Mouse (Mus musculus) midbrain, embryonic 13.5 days (tissue): ENCODE measurements around the gene Prkca. TPM values are rescaled to one million over a fixed set of nuclear protein-coding genes. Genes with fewer than 3 reads are reported as not detected.
A peak's percentile ranks its signal among the peaks of the same experiment; 100 is the strongest.

ENCODE experiments used
- ATAC-seq: fragments of 200-750 bp; cut with Nextera tagmentation; 2 replicates; pipeline ENCODE4 v1.8.0; 2017; ENCODE audit warnings: mild to moderate bottlenecking, moderate TSS enrichment, moderate library complexity
- H3K27ac ChIP-seq: fragments of 300-500 bp; sonication (generic); 2 replicates; pipeline ENCODE4 v1.5.1; 2015; ENCODE audit warnings: inconsistent platforms, mild to moderate bottlenecking, moderate library complexity
- H3K27me3 ChIP-seq: fragments of 300-500 bp; sonication (generic); 2 replicates; pipeline ENCODE4 v1.6.1; 2015; ENCODE audit warnings: mild to moderate bottlenecking, inconsistent platforms
- H3K36me3 ChIP-seq: fragments of 300-500 bp; sonication (generic); 2 replicates; pipeline ENCODE4 v1.6.1; 2015; ENCODE audit warnings: mild to moderate bottlenecking, inconsistent platforms
- H3K4me1 ChIP-seq: fragments of 300-500 bp; sonication (generic); replicated peaks from 2 replicates; pipeline ENCODE4 v1.6.1; 2015; ENCODE audit warnings: inconsistent platforms
- H3K4me2 ChIP-seq: fragments of 300-500 bp; sonication (generic); replicated peaks from 2 replicates; pipeline ENCODE4 v1.6.1; 2015; ENCODE audit warnings: moderate library complexity, mild to moderate bottlenecking, inconsistent platforms
- H3K4me3 ChIP-seq: fragments of 300-500 bp; sonication (generic); replicated peaks from 2 replicates; pipeline ENCODE4 v1.5.1; 2015; ENCODE audit warnings: mild to moderate bottlenecking, inconsistent platforms
- H3K9ac ChIP-seq: fragments of 300-500 bp; sonication (generic); replicated peaks from 2 replicates; pipeline ENCODE4 v1.6.1; 2015; ENCODE audit warnings: mild to moderate bottlenecking, inconsistent platforms
- H3K9me3 ChIP-seq: fragments of 300-500 bp; sonication (generic); 2 replicates; pipeline ENCODE4 v1.6.1; 2016; ENCODE audit warnings: mild to moderate bottlenecking, inconsistent platforms
- WGBS: fragments of 180-500 bp; shearing (Covaris S2); methylation state at CpG from one replicate; pipeline ENCODE4 v1.1.7; 2015; 5-methylcytosine and 5-hydroxymethylcytosine counted together
- polyA plus RNA-seq: library from polyadenylated mRNA; unstranded; fragments of >200 nt; fragmentation: Nextera tagmentation; extraction: Ambion mirVana; gene quantifications from 2 replicates; pipeline ENCODE4 v1.2.1, GENCODE M21; 2015

Gene Prkca
- polyA plus RNA-seq, result 3.3 and 4.6 TPM in 2 replicates

- peak; percentile 98 for ATAC-seq
- H3K4me2 ChIP-seq, result peak within 1 kb of the TSS; percentile 96
- H3K9me3 ChIP-seq, result no peaks in the 10 kb centered on the region
- H3K4me3 ChIP-seq, result peak within 1 kb of the TSS; percentile 76
- H3K27me3 ChIP-seq, result peaks cover 18% of the 10 kb centered on the region
- H3K4me1 ChIP-seq, result peaks cover 28% of the 10 kb centered on the region
- peak within 1 kb of the TSS; percentile 89 for H3K27ac ChIP-seq
- H3K9ac ChIP-seq, result peak within 1 kb of the TSS; percentile 86
- 1% methylated on average over 56 of the region's 63 CpGs for WGBS
- no peaks in the 10 kb centered on the region for H3K36me3 ChIP-seq
These were observed at the start of gene Prkca for GRCm38 (mm10) chr11:108343789-108344462. Gene Prkca (minus strand): TSS chr11:108343928.

DNA sequence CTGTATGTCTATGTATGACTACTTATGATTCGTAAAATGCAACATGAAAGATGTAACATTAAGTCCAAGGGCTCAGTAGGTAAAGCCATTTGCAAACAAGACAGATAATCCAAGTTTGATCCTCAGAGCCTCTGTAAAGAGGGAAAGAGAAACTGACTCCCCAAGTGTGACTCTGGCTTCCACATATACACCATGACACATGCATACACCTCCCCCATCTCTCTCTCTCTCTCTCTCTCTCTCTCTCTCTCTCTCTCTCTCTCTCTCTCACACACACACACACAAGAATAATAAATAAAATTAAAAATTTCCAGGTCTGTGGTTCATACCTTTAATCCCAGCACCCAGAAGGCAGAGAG lies 41.9 kb upstream of the Prkca start:
- H3K27me3 ChIP-seq, result no peaks in the 10 kb centered on the region
- 89% methylated on average over 1 of the region's 1 CpGs for WGBS
- peaks cover 7% of the 10 kb centered on the region for H3K4me1 ChIP-seq
- no peak overlapping the region for H3K4me2 ChIP-seq
- H3K27ac ChIP-seq, result no peak overlapping the region
- no peaks in the 10 kb centered on the region for H3K9me3 ChIP-seq
- no peaks in the 10 kb centered on the region for H3K36me3 ChIP-seq
- no peak overlapping the region for H3K9ac ChIP-seq
- no peak overlapping the region for H3K4me3 ChIP-seq
- ATAC-seq, result no peak

DNA sequence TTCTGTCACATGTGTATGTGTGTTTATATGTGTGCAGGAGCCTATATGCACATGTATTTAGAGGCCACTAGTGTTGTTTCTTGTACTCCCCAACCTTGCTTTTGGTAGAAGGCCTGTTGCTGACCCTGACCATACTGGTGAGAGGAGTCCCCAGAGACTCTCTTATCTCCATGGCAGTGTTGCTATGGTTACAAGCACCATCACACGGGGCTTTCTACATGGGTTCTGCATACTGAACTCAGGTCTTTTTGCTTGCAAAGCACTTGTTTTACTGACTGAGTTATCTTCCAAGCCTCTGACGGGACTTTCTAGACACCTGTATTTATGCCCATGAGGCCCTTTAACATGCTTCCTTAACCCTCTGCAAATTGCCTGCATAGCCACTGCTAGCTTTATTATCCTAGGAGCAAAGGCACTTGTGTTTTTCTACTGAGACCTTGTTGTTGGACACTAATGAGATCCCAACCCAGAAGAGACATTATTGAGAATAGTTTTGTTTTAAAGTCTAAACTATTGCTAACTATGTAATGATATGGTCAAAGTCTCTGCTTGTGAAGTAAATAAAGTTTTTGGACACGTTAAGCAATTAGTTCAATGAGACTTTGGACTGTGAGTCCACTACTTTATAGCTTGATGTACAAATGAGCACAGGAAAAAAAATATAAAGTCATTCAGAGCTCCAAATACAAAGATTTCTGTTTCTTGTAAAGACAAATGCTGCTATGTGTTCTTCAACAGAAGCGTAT lies 41.4 kb upstream of the Prkca start:
- Histone ChIP-seq H3K9ac (no peak overlapping the region), H3K9me3 (no peaks in the 10 kb centered on the region), H3K4me2 (no peak overlapping the region), H3K36me3 (no peaks in the 10 kb centered on the region), H3K4me3 (no peak overlapping the region), H3K27ac (no peak overlapping the region), H3K4me1 (peaks cover 7% of the 10 kb centered on the region), H3K27me3 (no peaks in the 10 kb centered on the region)
- 65% methylated on average over 4 of the region's 4 CpGs for WGBS
- ATAC-seq, result no peak

- Histone ChIP-seq H3K4me1 (peaks cover 7% of the 10 kb centered on the region), H3K27ac (no peak overlapping the region), H3K4me2 (no peak overlapping the region), H3K36me3 (no peaks in the 10 kb centered on the region), H3K9ac (no peak overlapping the region), H3K4me3 (no peak overlapping the region), H3K27me3 (no peaks in the 10 kb centered on the region), H3K9me3 (no peaks in the 10 kb centered on the region)
- ATAC-seq, result no peak
- 84% methylated on average over 3 of the region's 3 CpGs for WGBS
These were observed 38.9 kb upstream of the Prkca start for GRCm38 (mm10) chr11:108382664-108383063.

GRCm38 (mm10) chr11:108378363-108378751 lies 34.6 kb upstream of the Prkca start:
- Histone ChIP-seq H3K27me3 (no peaks in the 10 kb centered on the region), H3K4me2 (no peak overlapping the region), H3K4me1 (no peaks in the 10 kb centered on the region), H3K9me3 (no peaks in the 10 kb centered on the region), H3K9ac (no peak overlapping the region), H3K27ac (no peak overlapping the region), H3K36me3 (no peaks in the 10 kb centered on the region), H3K4me3 (no peak overlapping the region)
- WGBS, result 79% methylated on average over 4 of the region's 4 CpGs
- no peak for ATAC-seq

DNA sequence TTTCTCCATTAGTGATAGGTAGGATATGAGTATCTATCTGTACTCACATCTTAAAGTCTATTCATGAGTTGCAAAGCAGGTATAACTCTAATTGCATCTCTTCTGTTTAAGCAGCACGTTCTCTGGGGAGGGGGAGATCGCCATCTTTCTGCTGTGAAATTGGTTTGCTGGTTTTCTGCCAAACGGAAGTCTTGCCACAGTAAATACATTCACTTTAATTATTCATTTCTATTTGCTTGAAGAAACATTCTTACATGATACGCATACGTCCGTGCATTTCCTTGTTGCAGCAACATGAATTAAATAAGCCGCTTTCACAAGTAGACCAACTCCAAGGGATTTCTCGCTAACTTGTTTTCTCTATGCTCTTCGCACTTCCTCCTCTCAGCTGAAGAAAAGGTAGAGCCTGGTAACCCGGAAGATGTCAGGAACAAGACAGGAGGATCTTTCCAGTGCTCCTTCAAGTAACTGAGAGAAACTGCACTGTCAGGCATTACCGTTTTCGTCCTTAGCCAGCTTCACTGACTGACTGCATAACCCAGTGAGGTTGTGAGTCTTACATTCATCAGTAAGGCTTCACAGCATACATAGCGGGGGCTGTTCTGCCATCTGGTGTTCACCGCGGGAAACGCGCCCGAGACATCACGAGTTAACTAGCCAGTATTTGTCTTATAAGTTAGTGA lies 34.1 kb upstream of the Prkca start:
- ATAC-seq, result peak; percentile 86
- no peaks in the 10 kb centered on the region for H3K4me1 ChIP-seq
- H3K27ac ChIP-seq, result no peak overlapping the region
- no peaks in the 10 kb centered on the region for H3K27me3 ChIP-seq
- 39% methylated on average over 19 of the region's 19 CpGs for WGBS
- H3K9me3 ChIP-seq, result no peaks in the 10 kb centered on the region
- H3K4me2 ChIP-seq, result no peak overlapping the region
- no peaks in the 10 kb centered on the region for H3K36me3 ChIP-seq
- H3K9ac ChIP-seq, result no peak overlapping the region
- no peak overlapping the region for H3K4me3 ChIP-seq

- Histone ChIP-seq H3K9ac (no peak overlapping the region), H3K27me3 (no peaks in the 10 kb centered on the region), H3K27ac (no peak overlapping the region), H3K4me1 (no peaks in the 10 kb centered on the region), H3K4me2 (no peak overlapping the region), H3K36me3 (no peaks in the 10 kb centered on the region), H3K4me3 (no peak overlapping the region), H3K9me3 (no peaks in the 10 kb centered on the region)
- 84% methylated on average over 7 of the region's 7 CpGs for WGBS
- ATAC-seq, result no peak
These were observed 33.1 kb upstream of the Prkca start for GRCm38 (mm10) chr11:108376815-108377214.

GRCm38 (mm10) chr11:108367046-108367445 lies 23.3 kb upstream of the Prkca start:
- 72% methylated on average over 1 of the region's 1 CpGs for WGBS

DNA sequence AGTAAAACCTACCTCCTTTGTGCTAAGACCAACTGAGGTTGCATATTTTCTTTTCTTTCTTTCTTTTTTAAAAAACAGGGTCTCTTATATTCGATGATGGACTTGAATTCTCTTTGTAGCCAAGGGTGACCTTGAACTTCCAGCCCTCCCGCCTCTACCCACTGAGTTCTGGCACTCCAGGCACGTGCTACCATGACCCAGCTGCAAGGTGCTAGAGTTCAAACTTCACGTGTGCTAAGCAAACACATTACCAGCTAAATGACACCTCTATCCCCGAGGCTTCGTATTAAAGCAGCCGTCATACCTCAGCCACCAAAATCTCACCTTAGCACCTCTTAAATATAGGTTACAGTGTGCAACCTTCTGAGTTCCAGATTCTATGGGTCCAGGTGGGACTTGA lies 21.9 kb upstream of the Prkca start:
- H3K9me3 ChIP-seq, result no peaks in the 10 kb centered on the region
- no peak for ATAC-seq
- no peaks in the 10 kb centered on the region for H3K36me3 ChIP-seq
- no peak overlapping the region for H3K4me2 ChIP-seq
- H3K9ac ChIP-seq, result no peak overlapping the region
- H3K27me3 ChIP-seq, result no peaks in the 10 kb centered on the region
- WGBS, result 80% methylated on average over 7 of the region's 7 CpGs
- no peak overlapping the region for H3K27ac ChIP-seq
- H3K4me3 ChIP-seq, result no peak overlapping the region
- no peaks in the 10 kb centered on the region for H3K4me1 ChIP-seq

More at GRCm38 (mm10) chr11:108367046-108367445, 23.3 kb upstream of the Prkca start:
- Histone ChIP-seq H3K9me3 (no peaks in the 10 kb centered on the region), H3K4me1 (no peaks in the 10 kb centered on the region), H3K27ac (no peak overlapping the region), H3K4me2 (no peak overlapping the region), H3K9ac (no peak overlapping the region), H3K27me3 (no peaks in the 10 kb centered on the region), H3K4me3 (no peak overlapping the region), H3K36me3 (no peaks in the 10 kb centered on the region)
- no peak for ATAC-seq

DNA sequence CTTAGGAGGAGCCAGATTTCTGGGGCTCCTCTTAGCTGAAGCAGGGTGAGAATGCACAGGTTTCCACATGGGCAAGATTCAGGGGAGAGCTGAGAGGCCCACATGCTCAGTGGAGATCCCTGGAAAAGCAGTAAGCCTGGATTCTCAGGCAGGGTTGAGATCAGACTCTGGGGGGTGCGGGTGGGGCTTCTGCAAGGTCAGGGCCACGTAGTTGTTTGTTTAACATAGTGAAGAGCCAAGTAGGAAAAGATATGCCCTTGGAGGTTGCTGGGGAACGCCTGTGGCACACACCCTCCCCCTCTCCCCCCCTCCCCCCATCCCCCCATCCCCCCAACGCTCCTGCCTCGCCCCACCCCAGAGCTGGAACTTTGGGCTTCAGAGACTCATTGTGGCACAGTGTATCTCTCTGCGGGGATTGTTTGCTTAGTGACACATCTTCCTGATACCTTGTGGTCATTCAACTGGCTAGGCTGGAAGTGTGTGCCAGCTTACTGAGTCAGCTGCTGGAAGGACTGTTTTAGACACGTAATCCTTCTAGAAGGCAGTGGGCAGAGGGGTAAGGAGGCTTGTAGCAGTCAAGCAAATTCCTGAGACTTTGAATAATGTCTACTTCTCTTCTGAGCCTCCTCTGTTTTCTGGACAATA lies 21.3 kb upstream of the Prkca start:
- H3K4me1 ChIP-seq, result no peaks in the 10 kb centered on the region
- H3K36me3 ChIP-seq, result no peaks in the 10 kb centered on the region
- 55% methylated on average over 7 of the region's 7 CpGs for WGBS
- no peak overlapping the region for H3K4me3 ChIP-seq
- H3K9ac ChIP-seq, result no peak overlapping the region
- H3K4me2 ChIP-seq, result no peak overlapping the region
- no peak for ATAC-seq
- H3K27ac ChIP-seq, result no peak overlapping the region
- no peaks in the 10 kb centered on the region for H3K9me3 ChIP-seq
- H3K27me3 ChIP-seq, result no peaks in the 10 kb centered on the region

GRCm38 (mm10) chr11:108363991-108364390 lies 20.3 kb upstream of the Prkca start:
- H3K9me3 ChIP-seq, result no peaks in the 10 kb centered on the region
- H3K36me3 ChIP-seq, result no peaks in the 10 kb centered on the region
- 90% methylated on average over 4 of the region's 4 CpGs for WGBS
- no peaks in the 10 kb centered on the region for H3K27me3 ChIP-seq
- H3K4me2 ChIP-seq, result no peak overlapping the region
- no peak overlapping the region for H3K4me3 ChIP-seq
- no peaks in the 10 kb centered on the region for H3K4me1 ChIP-seq
- ATAC-seq, result no peak
- no peak overlapping the region for H3K27ac ChIP-seq
- no peak overlapping the region for H3K9ac ChIP-seq

DNA sequence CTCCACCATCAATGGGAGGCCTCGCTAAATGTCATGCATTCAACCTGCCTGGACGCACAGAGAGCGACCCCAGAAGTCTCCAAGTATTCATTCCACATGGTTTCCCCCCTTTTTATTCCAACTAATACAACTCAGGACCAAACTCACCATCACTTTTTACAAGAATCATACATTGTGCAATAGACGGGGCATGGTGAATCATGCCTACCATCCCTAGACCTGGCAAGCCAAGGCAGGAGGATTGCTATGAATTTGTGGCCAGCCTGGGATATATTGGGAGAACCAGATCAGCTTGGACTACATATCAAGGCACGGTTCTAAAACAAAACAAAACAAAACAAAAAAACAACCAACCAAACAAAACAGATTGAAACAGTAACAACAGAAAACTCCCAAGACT lies 19.2 kb upstream of the Prkca start:
- Histone ChIP-seq H3K4me3 (no peak overlapping the region), H3K27ac (no peak overlapping the region), H3K4me2 (no peak overlapping the region), H3K9ac (no peak overlapping the region), H3K36me3 (no peaks in the 10 kb centered on the region), H3K4me1 (no peaks in the 10 kb centered on the region), H3K9me3 (no peaks in the 10 kb centered on the region), H3K27me3 (no peaks in the 10 kb centered on the region)
- no peak for ATAC-seq
- WGBS, result 90% methylated on average over 5 of the region's 5 CpGs
